Mouse (Mus musculus) forebrain, embryonic 14.5 days (tissue): Measurements from ENCODE around the gene Nicn1. TPM values are rescaled to one million over a fixed set of nuclear protein-coding genes. Genes with fewer than 3 reads are reported as not detected.
A peak's percentile ranks its signal among the peaks of the same experiment; 100 is the strongest.
"Not testable (repeated sequence)": the region's sequence is repeated elsewhere in the genome, so short reads cannot be mapped to it uniquely, and the experiment has no call there.

Source experiments
- ATAC-seq: fragments of 200-750 bp; cut with Nextera tagmentation; 2 replicates; pipeline ENCODE4 v1.8.0; 2017; ENCODE audit warnings: mild to moderate bottlenecking, moderate library complexity
- DNase-seq: peaks from one replicate; pipeline ENCODE4 v3.0.0-alpha.2; 2015; ENCODE audit warnings: low spot score
- H3K27ac ChIP-seq: fragments of 300-500 bp; sonication (generic); 2 replicates; pipeline ENCODE4 v1.5.1; 2014; ENCODE audit warnings: low read depth, mild to moderate bottlenecking, control low read depth, low read length, moderate library complexity
- H3K27me3 ChIP-seq: fragments of 300-500 bp; sonication (generic); replicated peaks from 2 replicates; pipeline ENCODE4 v1.6.1; 2014; ENCODE audit warnings: low read length, control low read depth, mixed read lengths; ENCODE audit not compliant: control insufficient read depth, insufficient read depth
- H3K36me3 ChIP-seq: fragments of 300-500 bp; sonication (generic); 2 replicates; pipeline ENCODE4 v1.6.1; 2014; ENCODE audit warnings: low read length, control low read depth; ENCODE audit not compliant: control insufficient read depth, insufficient read depth
- H3K4me1 ChIP-seq: fragments of 300-500 bp; sonication (generic); 2 replicates; pipeline ENCODE4 v1.6.1; 2014; ENCODE audit warnings: antibody characterized with exemption, low read length, control low read depth; ENCODE audit not compliant: control insufficient read depth, insufficient read depth
- H3K4me2 ChIP-seq: fragments of 300-500 bp; sonication (generic); 2 replicates; pipeline ENCODE4 v1.6.1; 2014; ENCODE audit warnings: mild to moderate bottlenecking, control low read depth, low read length
- H3K4me3 ChIP-seq: fragments of 300-500 bp; sonication (generic); 2 replicates; pipeline ENCODE4 v1.5.1; 2014; ENCODE audit warnings: low read depth, low read length, control low read depth
- H3K9ac ChIP-seq: fragments of 300-500 bp; sonication (generic); 2 replicates; pipeline ENCODE4 v1.6.1; 2014; ENCODE audit warnings: mild to moderate bottlenecking, low read length, control low read depth, moderate library complexity
- H3K9me3 ChIP-seq: fragments of 300-500 bp; sonication (generic); replicated peaks from 2 replicates; pipeline ENCODE4 v1.6.1; 2016; ENCODE audit warnings: low read length, control low read depth, mixed read lengths; ENCODE audit not compliant: control insufficient read depth
- WGBS: fragments of 180-500 bp; shearing (Covaris S2); extraction: QIAGEN DNeasy Blood & Tissue Kit; methylation state at CpG from one replicate; pipeline ENCODE4 v1.1.7; 2014; 5-methylcytosine and 5-hydroxymethylcytosine counted together
- polyA plus RNA-seq: library from polyadenylated mRNA; unstranded; fragments of >200 nt; fragmentation: Nextera tagmentation; extraction: Ambion mirVana; gene quantifications from 2 replicates; pipeline ENCODE4 v1.2.1, GENCODE M21; 2014

Nicn1 gene
- polyA plus RNA-seq, 1 experiment from 2014 or later, result 113 TPM

DNA sequence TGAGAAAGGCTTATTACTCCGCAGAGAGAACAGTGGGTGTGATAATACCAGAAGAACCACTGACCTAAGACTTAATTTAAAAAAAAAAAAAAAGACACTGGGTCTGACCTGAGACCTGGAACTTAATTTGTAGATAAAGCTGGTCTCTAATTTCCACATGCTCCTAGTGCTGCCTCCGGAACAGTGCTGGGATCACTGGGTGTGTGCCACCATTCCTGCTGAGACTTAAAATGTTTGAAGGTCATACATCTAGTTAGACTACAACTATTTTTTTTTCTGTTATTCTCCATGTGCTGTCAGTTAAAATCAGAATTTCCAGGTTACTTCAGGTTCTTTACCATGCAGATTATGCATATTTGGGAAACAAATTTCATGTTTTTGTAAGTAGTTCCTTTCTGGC is 17.9 kb downstream of the Nicn1 start:
- Histone ChIP-seq H3K27me3 (no peaks in the 10 kb centered on the region), H3K4me3 (peak overlapping the region; percentile 96), H3K4me1 (peaks cover 20% of the 10 kb centered on the region), H3K27ac (no peak overlapping the region), H3K9me3 (no peaks in the 10 kb centered on the region), H3K36me3 (peaks cover 9% of the 10 kb centered on the region), H3K4me2 (peak overlapping the region; percentile 65), H3K9ac (peak overlapping the region; percentile 1; the same call in 1 of the 2 replicates)
- ATAC-seq, result no peak
- 58% methylated on average over 2 of the region's 2 CpGs for WGBS
- DNase-seq, result no peak

DNA sequence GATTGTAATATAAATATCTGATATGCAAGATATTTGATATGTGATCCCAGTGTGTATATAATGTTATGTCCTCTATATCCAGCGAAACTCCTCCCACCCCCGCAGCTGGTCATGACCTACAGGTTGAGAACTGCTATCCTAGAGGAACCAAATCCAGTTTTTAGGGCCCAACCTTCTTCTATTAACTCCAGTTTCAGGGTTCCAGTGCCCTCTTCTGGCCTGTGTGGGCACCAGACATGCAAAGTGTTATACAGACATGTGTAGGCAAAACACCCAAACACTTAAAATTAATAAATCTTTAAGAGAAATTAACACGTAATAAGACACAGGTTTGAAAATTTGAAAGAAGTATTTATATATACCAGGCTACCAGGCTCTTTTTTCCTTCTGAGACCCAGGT is 27.3 kb downstream of the Nicn1 start:
- no peak overlapping the region for H3K9ac ChIP-seq
- no peak overlapping the region for H3K4me2 ChIP-seq
- ATAC-seq (no peak), DNase-seq (no peak)
- no peak overlapping the region for H3K27ac ChIP-seq
- no peaks in the 10 kb centered on the region for H3K27me3 ChIP-seq
- WGBS, result 95% methylated on average over 3 of the region's 3 CpGs
- H3K4me3 ChIP-seq, result no peak overlapping the region
- H3K4me1 ChIP-seq, result no peaks in the 10 kb centered on the region
- peaks cover 13% of the 10 kb centered on the region; the same call in 1 of the 2 replicates for H3K36me3 ChIP-seq
- H3K9me3 ChIP-seq, result no peaks in the 10 kb centered on the region

DNA sequence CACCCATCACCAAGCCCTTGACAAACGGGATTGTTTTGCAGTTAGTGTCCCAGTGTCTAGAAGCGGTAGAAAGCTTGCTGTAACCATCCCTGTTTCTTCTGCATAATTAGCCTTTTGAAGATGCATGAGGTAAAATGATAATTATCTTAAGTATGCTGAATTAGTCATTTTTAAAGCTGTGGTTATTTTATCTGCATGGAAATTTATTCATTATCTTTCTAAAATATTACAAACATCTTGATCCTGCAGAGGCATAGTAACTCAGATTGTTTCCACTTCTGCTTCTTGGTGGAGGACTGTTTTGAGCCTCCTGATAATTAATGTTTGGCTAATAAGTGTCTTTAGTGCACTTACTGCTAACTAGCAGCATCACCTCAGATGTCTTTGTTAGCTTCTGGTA is 28.2 kb downstream of the Nicn1 start:
- ATAC-seq, result no peak
- WGBS, result 77% methylated on average over 2 of the region's 2 CpGs
- Histone ChIP-seq H3K27ac (no peak overlapping the region), H3K4me3 (no peak overlapping the region), H3K4me2 (no peak overlapping the region), H3K9ac (no peak overlapping the region), H3K9me3 (no peaks in the 10 kb centered on the region), H3K36me3 (peaks cover 13% of the 10 kb centered on the region; the same call in 1 of the 2 replicates), H3K4me1 (no peaks in the 10 kb centered on the region), H3K27me3 (no peaks in the 10 kb centered on the region)
- DNase-seq, result no peak

DNA sequence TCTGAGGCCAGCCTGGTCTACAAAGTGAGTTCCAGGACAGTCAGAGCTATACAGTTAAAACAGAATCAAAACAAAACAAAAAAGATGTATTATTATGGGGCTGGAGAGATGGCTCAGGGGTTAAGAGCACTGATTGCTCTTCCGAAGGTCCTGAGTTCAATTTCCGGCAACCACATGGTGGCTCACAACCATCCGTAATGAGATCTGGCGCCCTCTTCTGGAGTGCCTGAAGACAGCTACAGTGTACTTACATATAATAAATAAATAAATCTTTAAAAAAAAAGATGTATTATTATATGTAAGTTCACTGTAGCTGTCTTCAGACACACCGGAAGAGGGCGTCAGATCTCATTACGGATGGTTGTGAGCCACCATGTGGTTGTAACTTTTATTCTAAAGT is 31.8 kb downstream of the Nicn1 start:
- not testable (repeated sequence) for H3K9me3 ChIP-seq, H3K27ac ChIP-seq, H3K4me3 ChIP-seq, H3K4me1 ChIP-seq, H3K4me2 ChIP-seq, H3K27me3 ChIP-seq, ATAC-seq, H3K9ac ChIP-seq, DNase-seq
- WGBS, result 95% methylated on average over 7 of the region's 7 CpGs
- 0 out of 2 replicates have a peak, but pooled peaks cover 13% of the 10 kb centered on the region for H3K36me3 ChIP-seq

DNA sequence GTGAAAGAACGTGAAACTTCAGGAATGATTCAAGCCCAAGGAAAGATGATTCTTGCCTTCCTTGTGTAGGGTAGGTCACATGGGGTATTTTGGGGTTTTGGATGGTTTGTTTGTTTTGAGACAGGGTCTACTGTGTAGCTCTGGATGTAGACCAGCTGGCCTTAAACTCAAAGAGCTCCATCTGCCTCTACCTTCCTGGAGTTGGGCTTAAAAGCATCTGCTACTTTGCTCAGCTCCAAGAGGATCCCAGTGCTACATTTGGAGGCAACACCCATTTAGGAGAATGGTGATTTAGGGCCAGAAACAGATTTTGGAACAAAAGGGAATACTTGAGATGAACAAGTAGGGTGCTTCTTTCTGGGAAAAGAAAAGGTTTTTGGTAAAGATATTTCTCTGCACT is 34.6 kb downstream of the Nicn1 start:
- H3K9ac ChIP-seq, result no peak overlapping the region
- H3K4me2 ChIP-seq, result no peak overlapping the region
- no peaks in the 10 kb centered on the region for H3K9me3 ChIP-seq
- no peak overlapping the region for H3K4me3 ChIP-seq
- ATAC-seq (no peak), DNase-seq (no peak)
- H3K27ac ChIP-seq, result no peak overlapping the region
- no peaks in the 10 kb centered on the region for H3K4me1 ChIP-seq
- peaks cover 28% of the 10 kb centered on the region for H3K36me3 ChIP-seq
- 93% methylated on average over 1 of the region's 1 CpGs for WGBS
- H3K27me3 ChIP-seq, result no peaks in the 10 kb centered on the region

DNA sequence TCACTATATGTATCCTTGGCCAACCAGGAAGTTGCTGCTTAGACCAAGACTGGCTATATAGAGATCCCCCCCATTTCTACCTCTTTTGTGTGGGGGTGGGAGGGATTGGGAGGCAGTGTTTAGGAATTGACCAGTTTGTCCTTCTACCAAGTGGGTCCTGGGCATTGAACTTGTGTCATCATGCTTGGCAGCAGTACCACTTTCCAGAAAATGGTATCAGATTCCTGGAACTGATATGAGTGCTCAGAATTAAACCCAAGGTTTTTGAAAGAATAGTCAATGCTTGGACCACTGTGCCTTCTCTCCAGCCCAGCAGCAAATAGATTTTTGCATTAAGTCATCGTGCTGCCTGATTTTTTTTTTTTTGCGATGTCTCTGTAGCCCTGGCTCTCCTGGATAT is 35.6 kb downstream of the Nicn1 start:
- H3K4me1 ChIP-seq, result no peaks in the 10 kb centered on the region
- ATAC-seq, result no peak
- 98% methylated on average over 2 of the region's 2 CpGs for WGBS

DNA sequence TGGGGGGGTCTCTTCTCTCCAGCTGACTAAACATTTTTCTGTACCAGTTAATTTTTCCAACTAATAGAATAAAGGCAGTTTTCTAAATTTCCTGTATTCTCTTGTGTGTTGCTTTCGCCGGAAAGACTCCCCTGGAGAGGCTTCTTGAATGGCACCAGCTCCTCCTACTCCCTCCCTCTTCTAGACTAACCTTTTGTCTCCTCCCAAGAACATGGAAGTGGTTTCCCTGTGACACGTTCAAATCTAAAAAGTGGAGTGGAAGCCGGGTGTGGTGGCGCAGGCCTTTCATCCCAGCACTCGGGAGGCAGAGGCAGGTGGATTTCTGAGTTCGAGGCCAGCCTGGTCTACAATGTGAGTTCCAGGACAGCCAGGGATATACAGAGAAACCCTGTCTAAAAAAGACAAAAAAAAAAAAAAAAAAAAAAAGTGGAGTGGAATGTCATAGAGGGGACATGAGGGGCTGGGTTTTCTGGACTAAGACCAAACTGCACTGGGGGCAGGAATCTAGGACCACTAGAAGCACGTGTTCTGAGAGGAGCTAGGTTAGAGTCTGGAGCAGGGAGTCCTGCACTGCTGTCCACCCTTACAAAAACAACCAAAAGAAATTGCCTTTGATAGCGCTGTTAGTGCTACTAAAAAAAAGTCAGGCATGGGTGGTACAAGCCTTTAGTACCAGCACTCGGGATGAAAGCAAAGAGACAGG is 47.8 kb downstream of the Nicn1 start:
- peaks cover 32% of the 10 kb centered on the region for H3K36me3 ChIP-seq
- DNase-seq (no peak), ATAC-seq (no peak)
- no peak overlapping the region for H3K4me2 ChIP-seq
- H3K9ac ChIP-seq, result 0 out of 2 replicates have a peak overlapping the region, but pooled peaks have one; percentile 91
- WGBS, result 63% methylated on average over 10 of the region's 10 CpGs
- H3K9me3 ChIP-seq, result no peaks in the 10 kb centered on the region
- no peaks in the 10 kb centered on the region for H3K27me3 ChIP-seq
- peaks cover 6% of the 10 kb centered on the region; the same call in 1 of the 2 replicates for H3K4me1 ChIP-seq
- peak overlapping the region; percentile 84; the same call in 1 of the 2 replicates for H3K27ac ChIP-seq
- no peak overlapping the region for H3K4me3 ChIP-seq

More for the DNA sequence above, 35.6 kb downstream of the Nicn1 start:
- Histone ChIP-seq H3K36me3 (peaks cover 31% of the 10 kb centered on the region), H3K27ac (no peak overlapping the region), H3K4me2 (no peak overlapping the region), H3K9me3 (no peaks in the 10 kb centered on the region), H3K27me3 (no peaks in the 10 kb centered on the region), H3K9ac (no peak overlapping the region), H3K4me3 (no peak overlapping the region)
- DNase-seq, result no peak

DNA sequence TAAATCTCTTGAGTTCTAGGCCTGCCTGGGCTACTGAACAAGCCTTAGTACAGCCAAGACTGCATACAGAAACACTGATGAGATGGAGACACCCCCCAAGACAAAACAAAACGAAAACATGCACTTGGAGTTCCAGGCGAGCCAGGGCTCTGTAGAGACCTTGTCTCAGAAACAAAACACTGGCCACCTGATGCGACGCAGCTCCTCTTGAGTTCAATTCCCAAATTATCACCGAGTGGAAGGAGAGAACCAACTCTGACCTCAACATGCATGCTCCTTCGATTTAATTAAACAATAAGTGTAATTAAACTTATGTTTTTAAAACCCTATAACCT is 48.3 kb downstream of the Nicn1 start:
- WGBS, result 29% methylated on average over 6 of the region's 6 CpGs

More for the DNA sequence above, 48.3 kb downstream of the Nicn1 start:
- peak overlapping the region; percentile 65 for H3K4me3 ChIP-seq
- ATAC-seq (peak; percentile 21), DNase-seq (no peak)
- peak overlapping the region; percentile 91 for H3K9ac ChIP-seq
- no peaks in the 10 kb centered on the region for H3K9me3 ChIP-seq
- H3K27ac ChIP-seq, result peak overlapping the region; percentile 84
- peak overlapping the region; percentile 78 for H3K4me2 ChIP-seq
- H3K4me1 ChIP-seq, result peaks cover 6% of the 10 kb centered on the region; the same call in 1 of the 2 replicates
- no peaks in the 10 kb centered on the region for H3K27me3 ChIP-seq
- H3K36me3 ChIP-seq, result peaks cover 28% of the 10 kb centered on the region
